Mouse (Mus musculus) bone marrow, adult 2 months (tissue): Measurements from ENCODE around the gene Prdm16.

ENCODE experiments used
- CTCF ChIP-seq: fragments of 200-500 bp; IDR thresholded peaks from 2 replicates; pipeline ENCODE4 v1.5.1; 2011; ENCODE audit warnings: low read length, control low read depth; ENCODE audit not compliant: control insufficient read depth, insufficient read depth
- POLR2A ChIP-seq: fragments of 200-500 bp; IDR thresholded peaks from 2 replicates; pipeline ENCODE4 v1.6.1; 2011; ENCODE audit warnings: low read depth, mild to moderate bottlenecking, control low read depth, low read length, borderline replicate concordance; ENCODE audit not compliant: control insufficient read depth

DNA sequence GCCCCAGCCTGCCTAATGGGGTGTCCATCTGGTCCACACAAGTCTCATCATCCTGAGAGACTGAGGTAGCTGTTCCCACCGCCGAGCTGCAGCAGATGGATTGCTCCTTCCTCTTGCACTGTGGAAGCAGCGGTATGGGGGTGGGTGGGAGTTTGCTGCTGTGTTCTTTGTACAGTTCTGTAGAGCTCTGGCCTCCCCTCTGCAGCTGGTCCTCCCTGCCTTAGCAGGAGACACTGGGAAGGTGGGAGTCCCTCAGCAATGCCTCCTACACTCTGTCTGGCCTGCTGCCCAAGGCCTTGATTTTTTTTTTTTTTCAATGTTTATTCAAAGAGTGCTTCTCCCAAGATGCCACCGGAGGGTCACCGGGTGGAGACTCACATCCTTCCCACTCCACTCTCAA lies 235.3 kb downstream of the Prdm16 start:
- no peak for TF ChIP-seq CTCF
- TF ChIP-seq POLR2A = no peak
